Mouse (Mus musculus): ENCODE results near the gene Spats2l.

GRCm38 (mm10) chr1:57995432-57996132, 221.6 kb downstream of the Spats2l start, which contains the start of gene Sgo2a:
- TF ChIP-seq CTCF (IDR thresholded peaks at IDR 0.05; ENCODE audit: low read depth) (no peak), EP300 (IDR thresholded peaks at IDR 0.05; ENCODE audit: low read depth) (no peak)

All from liver, embryonic 14.5 days (tissue).